Mouse (Mus musculus) inflammation-experienced regulatory T-cells, adult 6 months (primary cell): ENCODE data around the gene Fam71b. TPM values are rescaled to one million over a fixed set of nuclear protein-coding genes. Genes with fewer than 3 reads are reported as not detected.

Experiments
- ATAC-seq: one replicate; pipeline ENCODE4 v1.8.0; 2017
- polyA plus RNA-seq, 3 experiments: library from polyadenylated mRNA; unstranded; fragments of 100-300 nt; shearing (Covaris generic); gene quantifications; one replicate each; pipeline ENCODE4 v1.2.1; 2017

Fam71b gene
- polyA plus RNA-seq, 3 experiments from 2014 or later = 0.69 TPM; not detected in 2

DNA sequence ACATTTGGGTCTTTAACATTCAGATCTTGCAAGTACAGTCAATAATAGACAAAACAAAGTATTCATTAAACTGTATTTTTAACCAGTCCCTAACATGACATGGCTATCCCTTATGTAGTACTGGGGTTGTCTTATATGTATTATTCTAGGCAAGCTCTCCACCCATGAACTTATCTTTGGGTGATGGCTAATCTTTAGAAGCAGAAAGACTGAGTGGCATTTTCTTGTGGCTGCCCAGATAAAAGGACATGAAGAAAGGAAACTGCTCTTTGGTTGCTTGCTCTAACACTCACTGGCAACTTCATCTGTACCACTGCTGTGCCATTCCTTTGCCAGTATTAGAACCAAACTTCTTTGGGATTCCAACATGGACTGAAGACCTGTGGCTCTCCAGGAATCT is 39.0 kb downstream of the Fam71b start:
- no peak for ATAC-seq

- peak; percentile 99 for ATAC-seq
Observed at GRCm38 (mm10) chr11:46436760-46437458, 40.5 kb downstream of the Fam71b start, which contains the start of gene Med7. Gene Med7, plus strand, starts transcription at chr11:46436925.

GRCm38 (mm10) chr11:46437459-46438000 is 41.2 kb downstream of the Fam71b start:
- peak; percentile 59 for ATAC-seq

DNA sequence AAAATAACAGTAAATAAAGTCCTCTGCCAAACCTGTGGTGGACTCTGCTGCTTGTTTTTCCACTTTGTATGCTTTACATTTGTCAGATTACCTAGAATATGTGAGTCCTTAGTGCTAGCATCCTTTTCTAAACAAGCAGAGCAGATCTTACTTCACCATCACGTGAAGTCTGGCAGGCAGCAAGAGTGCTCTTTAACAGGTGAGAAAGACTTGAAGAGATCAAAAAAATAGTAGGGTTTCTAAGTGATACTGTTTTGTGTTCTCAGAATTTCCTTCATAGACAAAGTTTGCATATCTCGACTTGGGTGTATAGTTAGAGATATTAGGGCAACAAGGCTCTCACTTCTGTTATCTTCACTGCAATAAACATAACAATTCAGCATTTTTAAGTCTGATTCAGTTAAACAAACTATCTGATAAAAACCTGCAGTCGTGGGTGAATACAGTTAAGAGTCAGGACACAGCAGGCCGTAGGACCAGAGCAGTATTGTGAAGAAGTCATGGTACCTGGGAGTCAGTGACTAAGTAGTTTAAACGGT is 42.7 kb downstream of the Fam71b start:
- ATAC-seq = no peak

DNA sequence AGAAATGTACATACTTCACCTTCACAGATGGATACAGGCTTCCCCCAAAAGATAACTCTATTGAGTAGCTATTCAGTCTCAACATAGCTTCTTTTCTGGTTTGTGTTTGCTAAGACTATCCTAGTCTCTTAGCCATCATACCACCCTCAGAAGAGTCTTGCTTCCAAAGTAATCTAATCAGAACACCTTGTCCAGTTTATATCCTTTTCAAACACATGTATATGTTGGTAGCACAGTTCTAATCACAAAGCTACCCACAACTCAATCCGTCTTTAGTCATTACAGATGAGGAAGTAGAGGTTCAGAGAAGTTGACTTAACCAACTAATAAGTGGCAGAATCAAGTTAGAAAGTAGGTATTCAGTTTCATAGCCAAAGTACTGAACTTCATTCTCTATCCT is 45.4 kb downstream of the Fam71b start:
- ATAC-seq = no peak

- peak; percentile 41 for ATAC-seq
Observed at GRCm38 (mm10) chr11:46443152-46443551, 46.8 kb downstream of the Fam71b start.

GRCm38 (mm10) chr11:46443979-46444378 is 47.6 kb downstream of the Fam71b start:
- ATAC-seq = no peak

- ATAC-seq = no peak
Observed at GRCm38 (mm10) chr11:46446150-46446549, 49.8 kb downstream of the Fam71b start.

DNA sequence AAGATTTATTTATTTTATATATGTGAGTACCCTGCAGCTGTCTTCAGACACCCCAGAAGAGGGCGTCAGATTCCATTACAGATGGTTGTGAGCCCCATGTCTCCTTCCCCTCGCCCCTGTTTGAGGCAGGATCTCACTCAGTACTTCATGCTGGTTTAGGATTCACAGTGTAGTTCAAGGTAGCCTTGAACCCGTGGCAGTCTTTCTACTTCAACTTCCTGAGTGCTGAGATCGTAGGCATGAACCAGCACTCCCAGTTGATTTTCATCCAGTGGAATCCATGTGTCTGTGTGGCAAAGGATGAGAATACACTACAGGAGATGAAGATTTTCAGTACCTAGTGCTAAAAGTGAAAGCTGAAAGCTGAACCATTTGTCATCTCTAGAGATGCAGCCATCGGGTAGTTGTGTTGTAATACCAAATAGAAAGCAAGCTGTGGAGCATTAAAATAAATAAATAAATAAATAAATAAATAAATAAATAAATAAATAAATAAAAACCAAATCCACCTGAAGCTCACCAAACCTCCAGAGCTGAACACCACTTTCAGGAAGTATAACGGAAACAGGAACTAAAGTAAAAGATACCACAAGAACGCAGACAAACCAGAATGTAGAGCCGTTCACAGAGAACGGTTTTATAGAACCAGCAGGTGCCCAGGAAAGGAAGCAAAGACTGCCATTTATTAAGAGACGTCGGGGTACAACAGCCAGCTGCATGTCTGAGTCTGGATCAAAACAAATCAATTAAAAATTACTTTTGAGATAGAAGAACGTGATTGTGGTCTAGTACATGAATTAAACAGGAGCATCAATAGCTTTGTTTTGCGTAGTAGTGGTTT is 51.5 kb downstream of the Fam71b start:
- ATAC-seq = peak; percentile 78

DNA sequence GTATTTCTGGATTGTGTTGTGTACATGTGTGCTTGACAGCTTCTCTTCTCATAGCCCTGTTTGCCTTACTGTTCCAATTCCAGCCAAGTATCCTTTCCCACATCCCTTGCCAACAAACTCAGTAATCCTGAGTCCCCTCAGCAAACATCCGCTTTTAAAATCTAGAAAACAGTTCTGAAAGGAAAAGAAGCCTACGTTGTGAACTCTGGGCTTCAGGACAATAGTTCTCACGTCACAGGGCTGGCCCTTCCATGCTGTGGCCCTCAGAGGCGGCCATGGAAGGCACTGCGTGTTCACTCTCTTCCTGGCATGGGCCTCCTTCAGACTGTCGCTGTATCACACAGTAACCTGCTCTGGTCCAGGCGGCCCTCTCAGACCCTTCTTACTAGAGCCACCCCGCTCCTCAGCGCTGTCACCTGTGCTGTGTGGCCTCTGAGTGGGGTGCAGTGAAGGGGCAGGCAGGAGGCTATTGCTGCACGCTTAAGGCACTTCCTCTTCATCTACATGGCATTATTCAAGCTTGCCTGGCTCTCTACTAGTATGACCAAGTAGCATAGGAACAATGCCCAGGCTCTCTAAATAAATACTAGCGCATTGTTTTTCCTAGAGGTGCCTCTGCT is 53.2 kb downstream of the Fam71b start:
- no peak for ATAC-seq

DNA sequence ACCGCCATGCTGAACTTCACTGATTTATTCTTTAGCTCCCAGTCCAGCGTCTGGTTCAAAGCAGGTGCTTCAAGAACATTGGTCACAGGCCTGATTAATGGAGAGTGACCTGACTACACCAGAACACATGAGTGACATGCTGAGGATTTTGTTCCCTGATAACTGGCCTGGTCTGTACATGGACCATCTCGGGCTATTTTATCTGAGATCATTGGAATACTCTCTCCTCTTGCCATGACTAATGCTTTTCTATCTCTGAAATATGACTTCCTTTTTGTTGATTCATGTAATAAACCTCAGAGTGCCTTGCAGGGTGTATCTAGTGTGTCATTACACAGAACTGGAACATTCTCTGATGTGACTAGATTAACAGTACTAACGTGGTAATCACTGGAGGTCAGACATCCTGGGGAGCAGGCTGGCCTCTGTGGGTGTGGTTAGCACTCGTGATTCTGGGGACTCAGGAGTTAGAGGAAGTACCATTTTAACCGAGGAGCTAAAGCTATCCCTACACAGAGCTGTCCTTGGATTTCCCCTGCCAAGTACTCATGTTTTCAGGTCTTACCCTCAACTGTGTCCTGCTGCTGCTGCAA is 58.2 kb downstream of the Fam71b start, which contains the start of gene Havcr2:
Gene Havcr2, plus strand, starts transcription at position 483 of the 593 bp plus-strand sequence.
- ATAC-seq = no peak

Other genes starting within 250 kb of the Fam71b start
- gene Nipal4, start 230.1 kb upstream of the Fam71b start, polyA plus RNA-seq = under 1 TPM in 2 of 3 experiments, not detected in 1; 0.26 to 0.74 TPM
- gene Fndc9, start 161.0 kb upstream of the Fam71b start, polyA plus RNA-seq = 1 to 10 TPM in 1 of 3 experiments, under 1 TPM in 2; 0.57 to 1.5 (median 0.77) TPM
- 10 to 100 TPM; 64.0 to 82.6 (median 70.0) TPM for gene Cyfip2, start 83.7 kb upstream of the Fam71b start, polyA plus RNA-seq
- 100 to 1,000 TPM in 2 of 3 experiments, 10 to 100 TPM in 1; 82.4 to 182 (median 158) TPM for gene Itk, start 7.0 kb upstream of the Fam71b start, polyA plus RNA-seq
- 10 to 100 TPM; 35.9 to 39.6 (median 37.9) TPM for gene Med7, start 40.4 kb downstream of the Fam71b start, polyA plus RNA-seq
- gene Havcr2, start 58.4 kb downstream of the Fam71b start, polyA plus RNA-seq = 10 to 100 TPM in 1 of 3 experiments, 1 to 10 TPM in 2; 1.6 to 47.0 (median 2.3) TPM
- gene Gm12169, start 127.7 kb downstream of the Fam71b start, polyA plus RNA-seq = 1 to 10 TPM; 1.2 to 1.8 (median 1.4) TPM
- under 1 TPM in 1 of 3 experiments, not detected in 2; 0.21 TPM for gene BC053393, start 175.0 kb downstream of the Fam71b start, polyA plus RNA-seq
- gene Dppa1, start 232.7 kb downstream of the Fam71b start, polyA plus RNA-seq = not detected